Mouse (Mus musculus) liver, embryonic 14.5 days (tissue): Measurements from ENCODE around the gene Taf1c. TPM values are rescaled to one million over a fixed set of nuclear protein-coding genes. Genes with fewer than 3 reads are reported as not detected.

Experiments used
- ATAC-seq: fragments of 200-750 bp; cut with Nextera tagmentation; 2 replicates; pipeline ENCODE4 v1.8.0; 2017; ENCODE audit warnings: moderate number of reproducible peaks, mild to moderate bottlenecking, moderate library complexity; ENCODE audit not compliant: insufficient read depth
- DNase-seq, 3 experiments: peaks; one replicate each; pipeline ENCODE4 v3.0.0-alpha.2; 2012 to 2013; ENCODE audit warnings: low read depth in 3 of 3, low spot score in 3 of 3
- H3K27ac ChIP-seq: fragments of 300-500 bp; sonication (generic); 2 replicates; pipeline ENCODE4 v1.5.1; 2014; ENCODE audit warnings: moderate library complexity, mild to moderate bottlenecking, control low read depth, inconsistent platforms
- H3K27me3 ChIP-seq: fragments of 300-500 bp; sonication (generic); 2 replicates; pipeline ENCODE4 v1.6.1; 2014; ENCODE audit warnings: mild to moderate bottlenecking, low read length, moderate library complexity; ENCODE audit not compliant: control insufficient read depth, insufficient read depth
- H3K36me3 ChIP-seq: fragments of 300-500 bp; sonication (generic); replicated peaks from 2 replicates; pipeline ENCODE4 v1.6.1; 2014; ENCODE audit warnings: low read depth; ENCODE audit not compliant: control insufficient read depth, insufficient read depth
- H3K4me1 ChIP-seq, 2 experiments: fragments of 200-500 bp in 1 of 2; fragments of 300-500 bp in 1 of 2; sonication (generic) in 1 of 2; replicated peaks; 2 replicates each; pipeline ENCODE4 v1.6.1; 2012 to 2014; ENCODE audit warnings: antibody characterized with exemption in 1 of 2, inconsistent platforms in 1 of 2, low read length in 1 of 2; ENCODE audit not compliant: control insufficient read depth in 2 of 2, insufficient read depth in 2 of 2
- H3K4me2 ChIP-seq: fragments of 300-500 bp; sonication (generic); 2 replicates; pipeline ENCODE4 v1.6.1; 2014; ENCODE audit warnings: low read depth, mild to moderate bottlenecking, control low read depth, moderate library complexity
- H3K4me3 ChIP-seq, 2 experiments: fragments of 200-500 bp in 1 of 2; fragments of 300-500 bp in 1 of 2; sonication (generic) in 1 of 2; 2 replicates each; pipeline ENCODE4 v1.5.1; 2012 to 2014; ENCODE audit warnings: low read depth in 2 of 2, low read length in 2 of 2, mild to moderate bottlenecking in 2 of 2, control low read depth in 1 of 2, inconsistent platforms in 1 of 2, moderate library complexity in 1 of 2; ENCODE audit not compliant: insufficient read depth in 1 of 2
- H3K9ac ChIP-seq: fragments of 300-500 bp; sonication (generic); replicated peaks from 2 replicates; pipeline ENCODE4 v1.6.1; 2014; ENCODE audit warnings: mild to moderate bottlenecking, control low read depth, moderate library complexity
- H3K9me3 ChIP-seq: fragments of 300-500 bp; sonication (generic); 2 replicates; pipeline ENCODE4 v1.6.1; 2016; ENCODE audit warnings: low read length, mixed read lengths; ENCODE audit not compliant: control insufficient read depth
- CTCF ChIP-seq: IDR thresholded peaks from 2 replicates; pipeline ENCODE4 v1.5.1; 2016; ENCODE audit warnings: antibody characterized with exemption, low read depth, control low read depth
- EP300 ChIP-seq: IDR thresholded peaks from 2 replicates; pipeline ENCODE4 v1.6.1; 2016; ENCODE audit warnings: antibody characterized with exemption, low read depth
- WGBS: fragments of 180-500 bp; shearing (Covaris S2); extraction: QIAGEN DNeasy Blood & Tissue Kit; methylation state at CpG from one replicate; pipeline ENCODE4 v1.1.7; 2014; ENCODE audit not compliant: insufficient replicate concordance; 5-methylcytosine and 5-hydroxymethylcytosine counted together
- polyA plus RNA-seq, 2 experiments: library from polyadenylated mRNA; depleted of rRNA in 1 of 2; stranded (reverse) in 1 of 2; unstranded in 1 of 2; fragments of >200 nt; fragmentation: Nextera tagmentation in 1 of 2; extraction: Ambion mirVana in 1 of 2; gene quantifications; 2 replicates each; pipeline versions ENCODE4 v1.2.1 to v1.2.3; 2012 to 2014

The Taf1c gene
- polyA plus RNA-seq, 2 experiments: 4.7 to 6.6 TPM

DNA sequence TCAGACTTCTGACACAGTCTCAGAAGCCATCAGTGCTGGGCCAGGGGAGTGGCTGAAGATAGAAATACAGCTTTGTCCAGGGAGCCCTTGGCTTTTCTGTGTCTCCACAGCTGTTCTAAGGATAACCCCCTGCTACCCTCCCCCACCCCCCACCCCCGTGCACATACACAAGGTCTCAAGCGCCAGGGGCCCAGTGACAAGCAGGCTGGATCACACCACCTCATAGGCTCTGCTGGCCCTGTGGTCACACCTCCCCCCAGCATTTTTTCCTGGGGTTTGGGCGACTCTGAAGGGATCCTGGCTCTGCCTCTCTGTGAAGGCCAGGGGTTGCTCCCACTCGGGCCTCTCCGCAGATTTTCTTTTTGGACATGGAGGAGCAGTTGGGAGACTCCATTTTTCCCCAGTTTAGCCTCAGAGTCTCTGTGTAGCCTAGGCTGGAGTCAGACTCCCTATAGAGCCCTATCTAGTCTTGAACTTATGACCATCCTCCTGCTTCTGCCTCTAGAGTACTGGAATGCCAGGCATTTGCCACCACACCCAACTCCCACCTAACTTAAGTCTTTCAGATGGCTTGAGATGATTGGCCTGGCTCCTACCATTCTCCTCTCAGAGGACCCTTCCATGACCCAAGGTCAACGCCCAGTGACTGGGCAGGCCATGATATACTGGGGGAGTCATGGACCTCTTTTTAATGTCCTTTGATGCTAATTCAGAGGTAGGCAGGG, 15.3 kb upstream of the Taf1c start:
- no peak overlapping the region for H3K4me3 ChIP-seq
- WGBS: 53% methylated on average over 6 of the region's 6 CpGs
- DNase-seq (no peak), ATAC-seq (no peak)
- H3K27ac ChIP-seq: no peak overlapping the region
- no peaks in the 10 kb centered on the region for H3K4me1 ChIP-seq
- H3K27me3 ChIP-seq: no peaks in the 10 kb centered on the region
- no peaks in the 10 kb centered on the region for H3K9me3 ChIP-seq
- TF ChIP-seq EP300 (no peak), CTCF (no peak)
- no peaks in the 10 kb centered on the region for H3K36me3 ChIP-seq
- H3K4me2 ChIP-seq: no peak overlapping the region
- H3K9ac ChIP-seq: no peak overlapping the region

DNA sequence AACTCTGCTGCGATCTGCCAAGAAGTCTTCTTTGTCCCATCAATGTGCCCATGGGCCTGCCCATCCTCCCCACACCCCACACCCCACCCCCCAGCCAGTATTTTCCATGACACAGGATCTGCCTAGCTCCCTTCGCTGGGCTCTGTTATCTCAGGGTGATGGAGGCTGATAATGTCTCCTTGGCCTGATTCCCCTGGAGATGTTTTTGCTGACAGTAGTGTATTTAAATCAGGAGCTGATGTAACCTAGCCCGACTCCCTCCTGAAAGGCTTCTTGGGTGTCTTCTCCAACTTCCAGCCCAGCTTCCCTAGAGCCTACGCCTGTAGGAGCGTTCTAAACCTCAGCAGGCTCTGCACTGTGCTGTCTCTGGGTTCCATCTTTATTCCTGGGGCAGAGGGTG, 13.9 kb upstream of the Taf1c start:
- Histone ChIP-seq H3K9me3 (no peaks in the 10 kb centered on the region), H3K9ac (no peak overlapping the region), H3K4me3 (no peak overlapping the region), H3K4me1 (no peaks in the 10 kb centered on the region), H3K27ac (no peak overlapping the region), H3K4me2 (no peak overlapping the region), H3K36me3 (no peaks in the 10 kb centered on the region), H3K27me3 (no peaks in the 10 kb centered on the region)
- no peak for DNase-seq
- ATAC-seq: no peak
- TF ChIP-seq EP300 (no peak), CTCF (no peak)
- WGBS: 35% methylated on average over 5 of the region's 5 CpGs

DNA sequence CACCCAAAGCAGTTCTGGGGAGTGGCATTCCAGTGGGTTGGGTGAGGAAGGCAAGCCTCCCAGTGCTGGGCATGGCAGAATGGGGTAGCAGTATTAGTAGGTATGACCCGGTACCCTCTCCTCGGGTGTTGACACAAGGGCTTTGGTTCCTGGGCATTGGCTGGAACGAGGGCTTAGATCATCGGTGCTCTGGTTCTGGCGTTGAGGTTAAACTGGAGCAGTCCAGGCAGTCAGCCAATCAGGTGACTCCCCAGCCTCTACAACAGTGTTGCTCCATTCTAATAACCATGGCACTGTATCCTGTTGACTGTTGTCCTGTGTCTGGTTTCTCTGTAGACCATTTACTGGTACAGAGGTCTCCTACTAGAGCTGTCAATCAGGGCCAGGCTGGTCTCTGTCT, 12.6 kb upstream of the Taf1c start:
- no peaks in the 10 kb centered on the region for H3K36me3 ChIP-seq
- H3K9me3 ChIP-seq: no peaks in the 10 kb centered on the region
- TF ChIP-seq EP300 (no peak), CTCF (no peak)
- H3K27me3 ChIP-seq: no peaks in the 10 kb centered on the region
- no peaks in the 10 kb centered on the region for H3K4me1 ChIP-seq
- no peak overlapping the region for H3K27ac ChIP-seq
- H3K4me2 ChIP-seq: no peak overlapping the region
- no peak overlapping the region for H3K4me3 ChIP-seq
- DNase-seq: no peak
- no peak overlapping the region for H3K9ac ChIP-seq
- WGBS: 76% methylated on average over 5 of the region's 5 CpGs
- ATAC-seq: no peak

DNA sequence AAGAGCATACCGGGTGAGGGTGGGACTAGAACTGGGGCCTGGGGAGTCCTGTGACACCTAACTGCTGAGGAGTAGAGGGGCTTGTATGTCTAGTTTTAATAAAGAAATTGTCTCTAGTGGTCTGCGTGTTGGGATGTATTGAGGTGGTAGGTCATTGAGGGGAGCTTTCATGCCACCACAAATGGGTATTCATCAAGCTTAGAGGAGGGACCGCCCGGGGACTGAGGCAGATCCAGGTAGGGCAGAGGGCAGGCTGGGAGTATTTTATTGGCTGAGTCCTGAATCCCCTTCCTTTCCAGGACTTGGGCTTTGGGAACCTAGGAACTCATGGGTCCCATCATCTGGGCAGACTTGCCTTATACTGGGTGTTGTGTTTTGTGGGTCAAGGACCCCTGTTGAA, 11.8 kb upstream of the Taf1c start:
- no peaks in the 10 kb centered on the region for H3K9me3 ChIP-seq
- H3K4me2 ChIP-seq: no peak overlapping the region
- 66% methylated on average over 4 of the region's 4 CpGs for WGBS
- TF ChIP-seq EP300 (no peak), CTCF (no peak)
- no peak overlapping the region for H3K4me3 ChIP-seq
- no peaks in the 10 kb centered on the region for H3K27me3 ChIP-seq
- no peak overlapping the region for H3K27ac ChIP-seq
- no peaks in the 10 kb centered on the region for H3K4me1 ChIP-seq
- DNase-seq (no peak), ATAC-seq (no peak)
- H3K9ac ChIP-seq: no peak overlapping the region
- H3K36me3 ChIP-seq: no peaks in the 10 kb centered on the region

DNA sequence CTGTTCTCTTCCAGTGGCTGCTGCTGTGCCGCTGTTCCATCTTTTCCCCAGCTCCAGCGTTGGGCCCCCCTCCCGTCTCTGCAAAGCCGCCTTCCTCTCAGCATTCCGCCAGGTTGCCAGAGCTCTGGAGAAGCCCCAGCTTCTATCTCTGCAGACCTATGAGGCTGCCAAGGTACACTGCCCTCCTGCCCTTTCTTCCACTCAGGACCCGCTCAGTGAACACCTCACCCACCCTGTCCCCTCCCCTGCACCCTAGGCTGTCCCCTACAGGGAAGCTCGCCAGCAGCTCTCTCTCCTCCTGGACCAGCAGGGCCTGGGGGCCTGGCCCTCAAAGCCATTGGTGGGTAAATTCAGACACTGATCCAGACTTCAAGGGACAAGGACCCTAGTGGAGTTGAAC, 11.3 kb upstream of the Taf1c start:
- no peak for DNase-seq
- Histone ChIP-seq H3K9ac (no peak overlapping the region), H3K27me3 (no peaks in the 10 kb centered on the region), H3K4me1 (no peaks in the 10 kb centered on the region), H3K36me3 (no peaks in the 10 kb centered on the region), H3K4me3 (no peak overlapping the region), H3K9me3 (no peaks in the 10 kb centered on the region), H3K4me2 (no peak overlapping the region), H3K27ac (no peak overlapping the region)
- ATAC-seq: no peak
- 67% methylated on average over 7 of the region's 7 CpGs for WGBS
- TF ChIP-seq CTCF (no peak), EP300 (no peak)
